Mouse (Mus musculus): ENCODE measurements around the gene Art2b.
"Not testable (repeated sequence)": the region's sequence is repeated elsewhere in the genome, so short reads cannot be mapped to it uniquely, and the experiment has no call there.

Art2b gene

DNA sequence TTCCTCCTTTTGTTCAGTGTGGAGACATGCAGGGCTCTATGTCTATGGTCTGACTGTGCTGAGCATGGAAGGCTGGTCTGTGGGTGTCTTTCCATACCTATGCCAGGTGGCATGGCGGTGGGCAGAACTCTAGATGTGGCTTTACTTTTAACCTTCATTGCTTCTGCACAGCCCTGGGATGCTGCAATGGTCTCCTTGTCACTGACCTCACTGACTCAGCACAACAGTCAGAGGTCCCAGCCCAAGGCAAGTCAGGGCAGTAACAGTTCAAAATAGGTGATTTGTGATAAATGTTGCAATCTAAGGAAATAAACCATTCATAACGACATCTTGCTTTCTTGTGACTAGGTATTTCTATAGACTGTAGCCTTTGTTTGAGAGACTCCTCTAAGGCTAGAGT is 21.3 kb downstream of the Art2b start:
- no peak for DNase-seq (ENCODE audit: low spot score in 2 of 2)

GRCm38 (mm10) chr7:101559393-101559792 is 26.0 kb downstream of the Art2b start:
- not testable (repeated sequence) for DNase-seq (ENCODE audit: low spot score in 2 of 2)

DNA sequence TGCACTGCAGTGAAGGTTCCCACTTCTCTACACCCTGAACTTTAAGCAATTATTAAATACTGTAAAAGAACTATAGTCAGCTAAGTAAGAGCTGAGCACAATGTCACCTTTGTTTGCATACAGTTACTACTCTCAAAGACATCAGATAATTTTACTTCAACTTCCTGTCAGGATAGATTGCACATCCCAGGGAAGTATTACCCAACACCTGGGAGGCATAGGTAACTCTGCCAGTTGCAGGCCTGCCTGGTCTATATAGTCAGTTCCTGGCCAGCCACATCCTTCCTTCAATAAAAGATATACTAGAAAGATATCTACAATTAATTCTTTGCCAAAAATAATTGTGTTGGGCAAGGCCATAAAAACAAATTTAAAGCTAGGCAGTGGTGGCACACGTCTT is 28.0 kb downstream of the Art2b start:
- DNase-seq (ENCODE audit: low spot score in 2 of 2): no peak

DNA sequence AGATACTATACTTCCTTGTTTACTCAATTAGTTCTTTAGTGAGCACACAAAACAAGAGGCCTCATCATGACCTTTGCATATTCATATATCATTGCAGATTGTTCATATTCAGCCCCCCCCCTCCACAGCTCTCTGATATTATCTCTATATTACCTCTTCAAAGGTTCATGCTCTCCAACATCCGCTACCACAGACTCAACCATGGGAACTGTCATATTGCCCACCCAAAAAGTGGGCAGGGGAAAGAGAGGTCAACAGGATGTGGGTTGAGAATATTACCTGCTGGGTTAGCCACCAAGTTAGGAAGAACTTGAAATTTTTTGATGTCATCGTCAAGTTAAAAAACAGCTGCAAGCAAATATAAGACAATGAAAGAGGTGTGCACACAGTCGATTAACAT is 29.9 kb downstream of the Art2b start:
- DNase-seq (ENCODE audit: low spot score in 2 of 2): not testable (repeated sequence)

GRCm38 (mm10) chr7:101551530-101551929 is 33.9 kb downstream of the Art2b start:
- no peak for DNase-seq (ENCODE audit: low spot score in 2 of 2)

DNA sequence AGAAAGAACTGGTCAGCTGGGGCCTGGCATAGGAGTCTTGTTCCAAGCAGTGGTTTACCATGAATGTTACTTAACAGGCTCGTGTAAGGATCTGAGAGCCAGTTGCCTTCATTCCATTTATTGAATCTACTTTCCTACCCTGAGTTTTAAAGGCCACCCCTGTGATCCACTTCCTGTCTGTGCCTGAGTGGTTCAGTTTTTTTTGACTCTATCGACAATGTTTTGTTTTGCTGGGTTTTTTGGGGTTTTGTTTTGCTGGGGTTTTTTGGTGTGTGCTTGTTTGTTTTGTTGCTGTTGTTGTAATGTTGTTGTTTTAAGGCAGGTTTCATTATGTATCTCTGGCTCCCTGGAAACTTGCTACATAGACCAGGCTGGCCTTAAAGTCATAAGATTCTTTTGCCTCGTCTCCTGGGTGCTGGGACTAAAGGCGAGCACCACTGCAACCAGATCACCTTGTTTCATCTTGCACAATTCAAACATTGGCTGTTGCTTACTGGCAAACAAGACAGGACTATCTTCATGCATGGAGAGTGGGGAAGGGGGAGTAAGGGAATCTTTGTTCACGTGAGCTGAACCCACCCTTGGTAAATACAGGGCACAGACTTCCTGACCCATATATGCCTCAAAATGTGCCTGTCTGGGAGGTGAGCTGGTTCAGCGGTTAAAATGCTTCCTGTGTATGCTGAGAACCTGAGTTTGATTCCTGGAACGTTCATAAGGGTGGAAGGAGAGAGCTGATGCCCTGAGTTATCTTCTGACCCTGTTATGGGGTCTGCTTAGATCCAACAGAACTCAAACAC is 34.5 kb downstream of the Art2b start:
- no peak for DNase-seq (ENCODE audit: low spot score in 2 of 2)

DNA sequence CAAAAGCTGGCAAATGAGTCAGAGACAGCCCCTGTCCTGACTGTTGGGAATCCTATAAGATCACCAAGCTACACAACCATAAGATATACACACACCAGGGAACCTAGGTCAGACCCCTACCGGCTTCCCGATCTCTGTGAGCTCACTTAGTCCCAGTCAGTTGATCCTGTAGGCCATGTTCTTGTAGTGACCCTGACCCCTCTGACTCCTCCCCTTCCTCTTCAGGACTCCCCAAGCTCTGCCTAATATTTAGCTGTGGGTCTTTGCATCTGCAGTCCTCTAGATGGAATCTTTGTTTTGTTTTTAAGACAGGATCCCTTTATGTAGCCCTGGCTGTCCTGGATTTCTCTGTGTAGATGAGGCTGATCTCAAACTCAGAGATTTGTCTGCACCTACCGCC is 36.1 kb downstream of the Art2b start:
- no peak for DNase-seq (ENCODE audit: low spot score in 2 of 2)

DNA sequence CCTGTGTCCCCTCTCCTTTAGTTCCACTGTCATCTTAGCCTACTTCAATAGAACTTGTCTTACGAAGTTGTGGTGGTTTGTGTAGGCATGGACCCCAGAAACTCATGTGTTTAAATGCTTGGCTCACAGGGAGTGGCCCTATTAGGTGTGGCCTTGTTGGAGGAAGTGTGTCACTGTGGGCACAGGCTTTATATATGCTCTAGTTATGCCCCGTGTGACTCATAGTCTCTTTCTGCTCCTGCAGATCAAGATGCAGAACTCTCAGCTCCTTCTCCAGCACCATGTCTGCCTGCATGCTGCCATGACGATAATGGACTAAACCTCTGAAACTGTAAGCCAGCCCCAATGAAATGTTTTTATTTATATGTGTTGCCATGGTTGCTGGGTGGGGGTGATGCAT is 37.7 kb downstream of the Art2b start:
- no peak for DNase-seq (ENCODE audit: low spot score in 2 of 2)

GRCm38 (mm10) chr7:101541734-101542133 is 43.7 kb downstream of the Art2b start:
- peak; percentile 34 to 85 for DNase-seq (ENCODE audit: low spot score in 2 of 2)

- DNase-seq (ENCODE audit: low spot score in 2 of 2): peak; percentile 77 to 93
These were observed 44.3 kb downstream of the Art2b start for GRCm38 (mm10) chr7:101541132-101541531.

DNA sequence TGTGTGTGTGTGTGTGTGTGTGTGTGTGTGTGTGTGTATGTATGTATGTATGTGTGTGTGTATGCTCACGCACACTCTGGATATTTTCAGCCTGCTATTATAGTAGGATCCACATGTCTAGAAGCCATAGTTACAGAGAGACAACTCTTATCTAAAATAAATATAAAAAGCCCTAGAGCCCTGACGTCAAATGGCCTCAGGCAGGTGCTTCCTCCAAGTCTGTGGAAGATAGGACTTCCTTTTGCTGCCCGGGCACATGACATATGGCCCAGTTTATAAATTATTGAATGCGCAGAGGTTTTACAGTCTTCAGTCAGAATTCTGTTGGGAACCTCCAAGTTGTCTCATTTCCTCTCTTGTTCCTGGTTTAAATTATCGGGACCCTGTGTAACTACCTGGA is 44.7 kb downstream of the Art2b start:
- no peak for DNase-seq (ENCODE audit: low spot score in 2 of 2)

GRCm38 (mm10) chr7:101539774-101540173 is 45.6 kb downstream of the Art2b start:
- DNase-seq (ENCODE audit: low spot score in 2 of 2): peak in 1 of 2 experiments; percentile 39

DNA sequence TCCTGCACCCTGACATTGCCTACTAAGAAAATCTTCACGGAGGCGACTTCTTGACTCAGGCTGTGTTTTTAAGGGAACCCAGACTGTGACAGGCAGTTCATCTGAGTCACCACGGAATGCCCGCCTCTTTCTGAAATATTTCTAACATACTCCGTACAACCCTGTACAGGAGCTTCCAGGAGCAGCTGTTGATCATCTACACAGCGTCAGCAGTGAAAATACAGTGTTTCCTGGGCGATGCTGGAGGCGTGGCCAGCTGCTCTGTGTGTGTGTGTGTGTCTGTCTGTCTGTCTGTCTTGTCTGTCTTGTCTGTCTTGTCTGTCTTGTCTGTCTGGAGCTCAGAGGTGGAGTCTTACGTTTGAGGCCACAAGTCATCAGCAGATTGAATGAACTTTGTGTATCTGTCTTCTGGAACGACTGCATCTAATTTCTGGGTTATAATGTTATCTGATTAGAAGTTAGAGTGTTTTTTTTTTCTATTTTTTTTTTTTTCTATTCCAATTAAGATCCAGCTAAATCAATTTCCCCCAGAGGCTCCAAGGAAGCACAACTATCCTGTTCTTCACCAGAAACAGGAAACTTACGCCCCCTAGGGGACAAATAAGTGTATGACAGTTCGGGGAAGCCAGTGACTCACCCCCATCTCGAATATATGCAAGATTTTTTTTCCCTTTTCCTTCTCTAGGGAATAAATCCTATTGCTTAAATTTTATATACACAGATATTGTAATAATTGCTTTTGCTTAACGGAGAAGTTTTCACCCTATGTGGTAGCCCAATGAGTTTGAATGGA is 47.1 kb downstream of the Art2b start:
- DNase-seq (ENCODE audit: low spot score in 2 of 2): peak; percentile 48 to 74

- DNase-seq (ENCODE audit: low spot score in 2 of 2): peak; percentile 26 to 54
These were observed 47.9 kb downstream of the Art2b start for GRCm38 (mm10) chr7:101537541-101537940.

DNA sequence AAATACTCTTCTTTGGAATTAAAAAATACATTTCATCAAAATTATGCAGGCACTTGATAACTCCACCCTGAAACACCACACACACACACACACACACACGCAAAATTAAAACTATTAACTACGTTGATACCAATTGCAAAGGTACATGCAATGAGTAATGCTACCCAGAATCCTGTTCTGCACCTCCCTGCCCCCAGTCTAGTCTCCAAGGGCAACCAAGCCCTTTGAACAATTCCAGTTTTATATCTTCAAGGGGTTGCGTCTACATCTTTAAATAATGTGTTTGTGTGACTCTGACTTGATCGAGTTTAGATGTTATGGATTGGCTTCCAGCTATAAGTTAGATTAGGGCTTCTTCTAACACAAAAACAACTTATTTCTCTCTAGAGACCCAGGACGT is 49.9 kb downstream of the Art2b start:
- DNase-seq (ENCODE audit: low spot score in 2 of 2): no peak

GRCm38 (mm10) chr7:101535102-101535501 is 50.3 kb downstream of the Art2b start:
- DNase-seq (ENCODE audit: low spot score in 2 of 2): no peak

- no peak for DNase-seq (ENCODE audit: low spot score in 2 of 2)
These were observed 51.0 kb downstream of the Art2b start for GRCm38 (mm10) chr7:101534428-101534827.
